Mouse (Mus musculus): ENCODE data around the gene Egr4. TPM values are rescaled to one million over a fixed set of nuclear protein-coding genes. Genes with fewer than 3 reads are reported as not detected.

Gene Egr4
- total RNA-seq (2023), result 0.41 to 0.88 TPM (median 0.67 TPM) in 4 replicates

DNA sequence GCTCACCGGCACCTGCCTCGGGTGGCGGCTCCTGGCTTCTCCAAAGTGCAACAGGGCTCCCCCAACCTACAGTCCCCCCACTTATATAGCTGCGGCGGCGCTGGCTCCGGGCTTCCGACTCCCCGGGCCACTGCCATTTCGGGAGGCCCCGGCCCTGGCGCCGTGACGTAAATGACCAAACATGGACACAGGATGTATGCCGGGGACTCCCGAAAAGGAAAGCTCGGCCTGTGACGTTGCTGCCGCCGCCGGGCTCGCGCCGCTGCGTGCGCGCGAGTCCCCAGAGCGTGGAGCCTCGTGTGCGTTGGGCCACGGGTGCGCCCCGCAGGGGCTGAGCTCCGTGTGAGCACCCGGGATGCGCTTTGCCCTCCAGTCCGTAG, at the start of gene Egr4:
Gene Egr4 (minus strand): TSS at position 59 of the 380 bp plus-strand sequence.

GRCm38 (mm10) chr6:85502911-85503250, 10.5 kb downstream of the Egr4 start, which contains the start of gene Fbxo41:
Gene Fbxo41, minus strand, starts transcription at chr6:85502994.

Other genes starting within 250 kb of the Egr4 start
- gene Sfxn5, start 180.2 kb downstream of the Egr4 start, total RNA-seq (2023), result 13.0 to 17.2 TPM (median 14.0 TPM) in 4 replicates
- gene Rab11fip5, start 139.0 kb downstream of the Egr4 start, total RNA-seq (2023), result 1.2 to 2.2 TPM (median 1.7 TPM) in 4 replicates
- gene Noto, start 89.7 kb downstream of the Egr4 start, total RNA-seq (2023), result not detected in 4 replicates
- 42.4 to 49.5 TPM (median 45.6 TPM) in 4 replicates for gene Smyd5, start 81.6 kb downstream of the Egr4 start, total RNA-seq (2023)
- gene Cct7, start 62.1 kb downstream of the Egr4 start, total RNA-seq (2023), result 136 to 160 TPM (median 153 TPM) in 4 replicates
- gene Pradc1, start 61.6 kb downstream of the Egr4 start, total RNA-seq (2023), result 10.2 to 20.2 TPM (median 11.7 TPM) in 4 replicates
- gene Fbxo41, start 10.6 kb downstream of the Egr4 start, total RNA-seq (2023), result not detected in 4 replicates
- 4.4 to 5.7 TPM (median 5.1 TPM) in 4 replicates for gene Alms1, start 73.9 kb upstream of the Egr4 start, total RNA-seq (2023)
- not detected in 4 replicates for gene Nat8f7, start 199.6 kb upstream of the Egr4 start, total RNA-seq (2023)